In the genomic region with DNA sequence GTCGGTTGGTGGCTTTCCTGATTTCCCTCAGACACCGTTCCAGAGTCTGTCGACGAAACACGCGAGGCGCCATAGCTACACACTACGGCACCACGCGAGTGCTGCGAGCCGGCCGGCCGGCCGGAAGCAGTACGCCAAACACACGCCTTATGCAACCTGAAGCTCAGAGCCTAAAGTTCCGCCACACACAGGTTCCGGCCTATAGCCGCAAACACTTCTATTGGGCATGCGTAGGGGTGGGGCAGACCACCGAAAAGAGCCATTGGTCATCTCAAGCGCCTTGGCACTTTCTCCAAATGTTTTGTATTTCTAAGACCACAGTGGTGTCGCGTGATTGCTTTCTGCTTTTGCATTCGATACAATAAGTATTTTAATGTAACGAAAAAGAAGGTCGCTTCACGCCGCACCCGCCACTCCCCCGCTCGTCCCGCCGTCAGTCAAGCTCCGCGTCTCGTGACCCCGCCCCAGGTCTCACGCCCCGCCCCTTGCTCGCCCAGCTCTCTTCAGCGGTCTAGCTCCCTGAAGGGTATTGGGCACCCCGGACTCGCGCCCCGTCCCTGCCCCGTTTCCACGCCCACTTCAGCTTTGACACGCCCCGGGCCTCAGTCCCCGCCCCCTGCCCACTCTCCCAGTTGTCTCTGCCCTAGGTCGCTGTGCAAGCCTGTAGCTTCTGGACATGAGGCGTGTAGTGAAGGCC, we compare ENCODE assay signal across 8 mouse cellular contexts. TPM values are rescaled to one million over a fixed set of nuclear protein-coding genes. Genes with fewer than 3 reads are reported as not detected.
DNase-seq lines count a peak whose midpoint lies in the region; ATAC-seq lines count a peak whose summit lies in the region.

Gene Mphosph10, minus strand, starts transcription at position 147 of the 697 bp plus-strand sequence.
Gene Mcee, plus strand, starts transcription at position 486 of the 697 bp plus-strand sequence.

- under 1% methylated on average over 54 of the region's 54 CpGs for WGBS in heart, embryonic 13.5 days
- WGBS in liver, embryonic 12.5 days (ENCODE audit: insufficient replicate concordance): under 1% methylated on average over 54 of the region's 54 CpGs
- WGBS in stomach, embryonic 15.5 days: under 1% methylated on average over 53 of the region's 54 CpGs

- H3K27ac ChIP-seq in brown adipose tissue, adult 24 weeks (replicated peaks; ENCODE audit: low read depth, low read length): peak within 1 kb of the TSS; percentile 70
- peak within 1 kb of the TSS; percentile 88 for H3K27ac ChIP-seq in heart, embryonic 13.5 days (replicated peaks)
- H3K27ac ChIP-seq in liver, embryonic 12.5 days: peak within 1 kb of the TSS; percentile 74
- H3K27ac ChIP-seq in stomach, embryonic 15.5 days: peak within 1 kb of the TSS; percentile 88

- H3K4me3 ChIP-seq in brown adipose tissue, adult 24 weeks (ENCODE audit: insufficient read depth, low read depth, low read length): peak within 1 kb of the TSS; percentile 77
- peak within 1 kb of the TSS; percentile 89 for H3K4me3 ChIP-seq in heart, embryonic 13.5 days
- peak within 1 kb of the TSS; percentile 79 for H3K4me3 ChIP-seq in liver, embryonic 12.5 days
- H3K4me3 ChIP-seq in stomach, embryonic 15.5 days (replicated peaks): peak within 1 kb of the TSS; percentile 79

- peak within 1 kb of the TSS; percentile 96 for H3K9ac ChIP-seq in heart, embryonic 13.5 days
- peak within 1 kb of the TSS; percentile 85 for H3K9ac ChIP-seq in liver, embryonic 12.5 days
- peak within 1 kb of the TSS; percentile 80 for H3K9ac ChIP-seq in stomach, embryonic 15.5 days

- peak; percentile 98 for DNase-seq in CD4-positive, CD25-positive, alpha-beta regulatory T cell, adult 2 months (ENCODE audit: low read depth, low spot score)
- DNase-seq in fat pad, adult 2 months (ENCODE audit: extremely low read depth, low read depth, low spot score): peak; percentile 47
- peak; percentile 99 for DNase-seq in kidney, postnatal 10 days
- peak; percentile 99 for DNase-seq in natural killer cell, adult 2 months (ENCODE audit: low spot score in 2 of 2)

- H3K4me1 ChIP-seq in brown adipose tissue, adult 24 weeks (ENCODE audit: control insufficient read depth, insufficient read depth, insufficient read length, low read length): peaks cover 2% of the 10 kb centered on the region; the same call in 1 of the 2 replicates
- peaks cover 18% of the 10 kb centered on the region for H3K4me1 ChIP-seq in heart, embryonic 13.5 days
- peaks cover 21% of the 10 kb centered on the region for H3K4me1 ChIP-seq in liver, embryonic 12.5 days
- no peaks in the 10 kb centered on the region for H3K4me1 ChIP-seq in stomach, embryonic 15.5 days

- no peaks in the 10 kb centered on the region for H3K9me3 ChIP-seq in heart, embryonic 13.5 days
- H3K9me3 ChIP-seq in liver, embryonic 12.5 days (replicated peaks): no peaks in the 10 kb centered on the region
- H3K9me3 ChIP-seq in stomach, embryonic 15.5 days: no peaks in the 10 kb centered on the region

- peaks cover 25% of the 10 kb centered on the region for H3K36me3 ChIP-seq in heart, embryonic 13.5 days
- H3K36me3 ChIP-seq in liver, embryonic 12.5 days: peaks cover 26% of the 10 kb centered on the region
- peaks cover 6% of the 10 kb centered on the region for H3K36me3 ChIP-seq in stomach, embryonic 15.5 days

- no peaks in the 10 kb centered on the region for H3K27me3 ChIP-seq in heart, embryonic 13.5 days (replicated peaks)
- no peaks in the 10 kb centered on the region for H3K27me3 ChIP-seq in liver, embryonic 12.5 days (replicated peaks)
- no peaks in the 10 kb centered on the region for H3K27me3 ChIP-seq in stomach, embryonic 15.5 days (replicated peaks)

- peak within 1 kb of the TSS; percentile 94 for H3K4me2 ChIP-seq in heart, embryonic 13.5 days
- H3K4me2 ChIP-seq in liver, embryonic 12.5 days: peak within 1 kb of the TSS; percentile 87
- peak within 1 kb of the TSS; percentile 77 for H3K4me2 ChIP-seq in stomach, embryonic 15.5 days

- peak; percentile 99 for ATAC-seq in heart, embryonic 13.5 days (ENCODE audit: extremely low read depth, insufficient number of reproducible peaks, low FRiP score, low TSS enrichment)
- peak; percentile 99 for ATAC-seq in liver, embryonic 12.5 days
- ATAC-seq in stomach, embryonic 15.5 days (ENCODE audit: insufficient read depth, low FRiP score, low read depth): peak; percentile 99

RNA-seq across cellular contexts. Expression of gene Mphosph10, which starts in this region (rescaled TPM):
- 16.9 and 19.6 TPM in 2 replicates for polyA plus RNA-seq in brown adipose tissue, adult 24 weeks (2012; ENCODE audit: insufficient read depth, insufficient read length, missing spikeins)
- polyA plus RNA-seq in heart, embryonic 13.5 days (2015; fragmentation: Nextera tagmentation; extraction: Ambion mirVana): 22.0 and 23.2 TPM in 2 replicates
- 48.4 and 50.0 TPM in 2 replicates for polyA plus RNA-seq in liver, embryonic 12.5 days (2016; fragmentation: Nextera tagmentation; extraction: Ambion mirVana)
- 42.6 and 46.6 TPM in 2 replicates for polyA plus RNA-seq in stomach, embryonic 15.5 days (2015; fragmentation: Nextera tagmentation; extraction: Ambion mirVana)

RNA-seq across cellular contexts. Expression of gene Mcee, which starts in this region (rescaled TPM):
- 415 and 427 TPM in 2 replicates for polyA plus RNA-seq in brown adipose tissue, adult 24 weeks (2012; ENCODE audit: insufficient read depth, insufficient read length, missing spikeins)
- polyA plus RNA-seq in heart, embryonic 13.5 days (2015; fragmentation: Nextera tagmentation; extraction: Ambion mirVana): 105 and 115 TPM in 2 replicates
- polyA plus RNA-seq in liver, embryonic 12.5 days (2016; fragmentation: Nextera tagmentation; extraction: Ambion mirVana): 37.1 and 43.1 TPM in 2 replicates
- 87.0 and 94.3 TPM in 2 replicates for polyA plus RNA-seq in stomach, embryonic 15.5 days (2015; fragmentation: Nextera tagmentation; extraction: Ambion mirVana)

Comparison
In these comparisons a context has a peak if more than half of its experiments do, and no peak if none do; other contexts are left out.
1. Peak in every context shown above with its lines: DNase-seq, ATAC-seq, H3K4me3 ChIP-seq and H3K27ac ChIP-seq.
2. DNase-seq: peak in every context shown above with its lines; median percentile 99 in kidney, postnatal 10 days; 99 in natural killer cell, adult 2 months; 98 in CD4-positive, CD25-positive, alpha-beta regulatory T cell, adult 2 months; 47 in fat pad, adult 2 months.